34 mouse cellular contexts compared by ENCODE assay signal in the genomic region with DNA sequence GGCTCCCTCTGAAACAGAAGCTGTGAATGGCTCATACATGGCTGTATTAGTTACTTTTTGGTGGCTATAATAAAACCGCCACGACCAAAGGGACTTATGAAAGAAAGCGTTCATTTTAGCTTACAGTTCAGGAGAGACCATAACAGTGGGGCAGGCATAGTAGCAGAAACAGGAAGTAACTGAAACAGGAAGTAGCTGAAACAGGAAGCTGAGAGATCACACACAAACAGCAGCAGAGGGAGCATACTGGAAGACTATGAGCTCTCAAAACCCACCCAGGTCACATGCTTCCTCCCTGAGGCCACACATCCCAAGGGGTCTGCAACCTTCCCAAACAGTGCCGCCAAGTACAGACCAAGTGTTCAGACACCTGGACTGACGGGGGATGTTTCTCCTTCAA. TPM values are rescaled to one million over a fixed set of nuclear protein-coding genes. Genes with fewer than 3 reads are reported as not detected.
DNase-seq lines count a peak whose midpoint lies in the region; ATAC-seq and TF ChIP-seq lines count a peak whose summit lies in the region.
"Had no signal": no experiment of that assay in that cellular context is flagged by ENCODE, and none has a peak within 500 bp of the region (broad histone marks: within the 10 kb centered on the region; RNA-seq: fewer than 3 reads in every experiment).

No protein-coding gene starts in this region.

- H3K27ac ChIP-seq in lung, postnatal 0 days (ENCODE audit: low read length) = no peak overlapping the region
- H3K27ac ChIP-seq in bone marrow macrophage, adult 2 months (ENCODE audit: insufficient read depth, low read depth, low read length) = peak overlapping the region; percentile 45
- H3K27ac ChIP-seq: embryonic facial prominence, embryonic 13.5 days; forebrain, embryonic 10.5 days; forebrain, embryonic 15.5 days; lung, embryonic 15.5 days; midbrain, embryonic 10.5 days; midbrain, embryonic 15.5 days had no signal

- TF ChIP-seq CTCF in lung, postnatal 0 days (IDR thresholded peaks at IDR 0.05) = no peak
- TF ChIP-seq CTCF in bone marrow macrophage, adult 2 months (IDR thresholded peaks at IDR 0.05; ENCODE audit: low read depth, low read length) = no peak

- no peak for TF ChIP-seq EP300 in lung, postnatal 0 days (IDR thresholded peaks at IDR 0.05)

- no peaks in the 10 kb centered on the region for H3K27me3 ChIP-seq in lung, postnatal 0 days (replicated peaks; ENCODE audit: insufficient read depth, low read length)
- H3K27me3 ChIP-seq: embryonic facial prominence, embryonic 13.5 days; forebrain, embryonic 15.5 days; lung, embryonic 15.5 days; midbrain, embryonic 15.5 days had no signal

- H3K9me3 ChIP-seq in lung, postnatal 0 days (ENCODE audit: low read length) = no peaks in the 10 kb centered on the region
- H3K9me3 ChIP-seq: embryonic facial prominence, embryonic 13.5 days; forebrain, embryonic 10.5 days; forebrain, embryonic 15.5 days; lung, embryonic 15.5 days; midbrain, embryonic 10.5 days; midbrain, embryonic 15.5 days had no signal

- no peaks in the 10 kb centered on the region for H3K4me1 ChIP-seq in lung, postnatal 0 days (ENCODE audit: insufficient read depth, low read depth, low read length)
- H3K4me1 ChIP-seq in bone marrow macrophage, adult 2 months (ENCODE audit: control insufficient read depth, insufficient read depth, low read length) = peaks cover 4% of the 10 kb centered on the region; the same call in 1 of the 2 replicates
- H3K4me1 ChIP-seq: embryonic facial prominence, embryonic 13.5 days; forebrain, embryonic 10.5 days; forebrain, embryonic 15.5 days; lung, embryonic 15.5 days; midbrain, embryonic 10.5 days; midbrain, embryonic 15.5 days had no signal

- no peak for TF ChIP-seq POLR2A in bone marrow macrophage, adult 2 months (IDR thresholded peaks at IDR 0.05; ENCODE audit: borderline replicate concordance, low read depth, low read length)

- H3K36me3 ChIP-seq in lung, postnatal 0 days (ENCODE audit: insufficient read depth, low read length) = no peaks in the 10 kb centered on the region
- H3K36me3 ChIP-seq: embryonic facial prominence, embryonic 13.5 days; forebrain, embryonic 10.5 days; forebrain, embryonic 15.5 days; lung, embryonic 15.5 days; midbrain, embryonic 10.5 days; midbrain, embryonic 15.5 days had no signal

- no peak overlapping the region for H3K4me2 ChIP-seq in lung, postnatal 0 days (replicated peaks; ENCODE audit: low read depth, low read length)
- H3K4me2 ChIP-seq: embryonic facial prominence, embryonic 13.5 days; forebrain, embryonic 15.5 days; liver, embryonic 11.5 days; lung, embryonic 15.5 days; midbrain, embryonic 15.5 days had no signal

- no peak for ATAC-seq in lung, postnatal 0 days
- peak; percentile 87 for ATAC-seq in megakaryocyte progenitor cell, adult 5-6 weeks (replicated peaks; ENCODE audit: poor library complexity)
- ATAC-seq: activated CD4-positive, CD25-positive, alpha-beta regulatory T cell, adult 4 months; forebrain, embryonic 15.5 days; intestine, embryonic 16.5 days; midbrain, embryonic 15.5 days had no signal

- peak; percentile 7 for DNase-seq in lung, postnatal 0 days (ENCODE audit: low spot score)
- DNase-seq in lung, postnatal 25 days (ENCODE audit: low spot score) = no peak
- DNase-seq in spleen, postnatal 10 days (ENCODE audit: low spot score in 2 of 2) = no peak
- DNase-seq in gastrocnemius, postnatal 14 days = no peak
- DNase-seq in left cerebral cortex, postnatal 10 days (ENCODE audit: extremely low spot score in 1 of 2, low spot score in 2 of 2) = no peak
- DNase-seq: adrenal gland, adult 2 months; cerebellum, adult 11 months; cerebellum, adult 9-10 months; heart, postnatal 14 days; kidney, adult 9 months; kidney, postnatal 10 days; lung, postnatal 4 days; right cerebral cortex, postnatal 4 days had no signal

- intact Hi-C loops in gastrocnemius, postnatal 14 days (cut with DNase I; ENCODE audit: low total_unique reads) = no loop called here
- intact Hi-C loops in left cerebral cortex, postnatal 10 days (cut with DNase I) = no loop called here

- H3K4me3 ChIP-seq in lung, postnatal 0 days (ENCODE audit: low read depth, low read length) = no peak overlapping the region
- H3K4me3 ChIP-seq in bone marrow macrophage, adult 2 months (ENCODE audit: insufficient read depth, low read length) = no peak overlapping the region
- H3K4me3 ChIP-seq: embryonic facial prominence, embryonic 13.5 days; forebrain, embryonic 10.5 days; forebrain, embryonic 15.5 days; lung, embryonic 15.5 days; midbrain, embryonic 10.5 days; midbrain, embryonic 15.5 days had no signal

- no peak overlapping the region for H3K9ac ChIP-seq in lung, postnatal 0 days (replicated peaks; ENCODE audit: low read depth)
- H3K9ac ChIP-seq: embryonic facial prominence, embryonic 13.5 days; forebrain, embryonic 15.5 days; lung, embryonic 15.5 days; midbrain, embryonic 15.5 days had no signal

- 79% methylated on average over 5 of the region's 5 CpGs for WGBS in lung, postnatal 0 days

RNA-seq across cellular contexts. Expression of a gene that starts 34.3 kb away (rescaled TPM):
- polyA plus RNA-seq in lung, postnatal 0 days (2015; fragmentation: Nextera tagmentation; extraction: Ambion mirVana) = not detected in 2 replicates
- not detected in 2 replicates for polyA plus RNA-seq in bone marrow macrophage, adult 2 months (2012; ENCODE audit: insufficient read depth, insufficient read length, missing spikeins)
- total RNA-seq in megakaryocyte progenitor cell, adult 5-6 weeks (2015) = not detected in 2 replicates
- not detected in 2 replicates for total RNA-seq in megakaryocyte progenitor cell, adult 5-6 weeks (2017)
- not detected for total RNA-seq in gastrocnemius, postnatal 14 days (2021)
- not detected for total RNA-seq in left cerebral cortex, postnatal 10 days (2021)
- total RNA-seq: heart, adult 8-10 months; heart, postnatal 14 days; left cerebral cortex, postnatal 14 days had no signal
- polyA plus RNA-seq: C2C12; embryonic facial prominence, embryonic 13.5 days; forebrain, embryonic 10.5 days; forebrain, embryonic 15.5 days; frontal cortex, adult 2 months; heart, embryonic 14.5 days; hindbrain, embryonic 11.5 days; limb, embryonic 11.5 days; lung, embryonic 15.5 days; midbrain, embryonic 10.5 days; midbrain, embryonic 15.5 days; neural tube, embryonic 11.5 days; stomach, embryonic 14.5 days; thymus, postnatal 0 days had no signal
